Mouse (Mus musculus) stomach, embryonic 15.5 days (tissue): Measurements from ENCODE around the gene Susd6. TPM values are rescaled to one million over a fixed set of nuclear protein-coding genes. Genes with fewer than 3 reads are reported as not detected.
A peak's percentile ranks its signal among the peaks of the same experiment; 100 is the strongest.

Source experiments
- ATAC-seq: fragments of 200-750 bp; cut with Nextera tagmentation; 2 replicates; pipeline ENCODE4 v1.8.0; 2017; ENCODE audit warnings: low read depth, moderate number of reproducible peaks, moderate TSS enrichment; ENCODE audit not compliant: insufficient read depth, low FRiP score
- H3K27ac ChIP-seq: fragments of 300-500 bp; sonication (generic); 2 replicates; pipeline ENCODE4 v1.5.1; 2015; ENCODE audit warnings: mild to moderate bottlenecking, inconsistent platforms
- H3K27me3 ChIP-seq: fragments of 300-500 bp; sonication (generic); replicated peaks from 2 replicates; pipeline ENCODE4 v1.6.1; 2015; ENCODE audit warnings: inconsistent platforms
- H3K36me3 ChIP-seq: fragments of 300-500 bp; sonication (generic); 2 replicates; pipeline ENCODE4 v1.6.1; 2015; ENCODE audit warnings: inconsistent platforms
- H3K4me1 ChIP-seq: fragments of 300-500 bp; sonication (generic); 2 replicates; pipeline ENCODE4 v1.6.1; 2015; ENCODE audit warnings: inconsistent platforms
- H3K4me2 ChIP-seq: fragments of 300-500 bp; sonication (generic); 2 replicates; pipeline ENCODE4 v1.6.1; 2015; ENCODE audit warnings: mild to moderate bottlenecking, inconsistent platforms
- H3K4me3 ChIP-seq: fragments of 300-500 bp; sonication (generic); replicated peaks from 2 replicates; pipeline ENCODE4 v1.5.1; 2015; ENCODE audit warnings: inconsistent platforms
- H3K9ac ChIP-seq: fragments of 300-500 bp; sonication (generic); 2 replicates; pipeline ENCODE4 v1.6.1; 2015; ENCODE audit warnings: inconsistent platforms
- H3K9me3 ChIP-seq: fragments of 300-500 bp; sonication (generic); 2 replicates; pipeline ENCODE4 v1.6.1; 2016; ENCODE audit warnings: inconsistent platforms
- WGBS: fragments of 180-500 bp; shearing (Covaris S2); methylation state at CpG from one replicate; pipeline ENCODE4 v1.1.7; 2015; 5-methylcytosine and 5-hydroxymethylcytosine counted together
- polyA plus RNA-seq: library from polyadenylated mRNA; unstranded; fragments of >200 nt; fragmentation: Nextera tagmentation; extraction: Ambion mirVana; gene quantifications from 2 replicates; pipeline ENCODE4 v1.2.1, GENCODE M21; 2015

Gene Susd6
- polyA plus RNA-seq, 1 experiment from 2014 or later = 17.5 TPM

DNA sequence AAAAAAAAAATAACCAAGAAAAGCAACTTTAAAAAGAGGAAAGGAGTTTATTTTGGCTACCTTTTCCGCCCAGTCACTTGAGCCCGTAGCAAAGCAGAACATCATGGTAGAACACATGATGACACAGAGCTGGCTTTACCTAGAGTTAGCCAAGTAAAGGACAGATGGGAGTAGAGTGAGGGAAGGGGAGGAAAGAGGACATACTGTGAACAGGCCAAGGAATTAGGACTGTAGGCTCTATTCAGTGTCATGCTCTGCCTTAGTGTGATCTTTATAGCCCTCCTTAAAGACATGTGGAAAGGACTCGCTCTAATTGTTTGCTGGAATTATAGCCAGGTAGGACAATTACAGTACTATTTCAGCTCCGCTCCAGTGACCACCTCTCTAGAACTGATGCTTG is 74.9 kb downstream of the Susd6 start:
- no peak for ATAC-seq
- Histone ChIP-seq H3K36me3 (peaks cover 8% of the 10 kb centered on the region; the same call in 1 of the 2 replicates), H3K9ac (no peak overlapping the region), H3K4me2 (no peak overlapping the region), H3K27me3 (no peaks in the 10 kb centered on the region), H3K9me3 (no peaks in the 10 kb centered on the region), H3K27ac (no peak overlapping the region), H3K4me1 (peaks cover 8% of the 10 kb centered on the region; the same call in 1 of the 2 replicates), H3K4me3 (no peak overlapping the region)
- 95% methylated on average over 4 of the region's 4 CpGs for WGBS

- Histone ChIP-seq H3K36me3 (peaks cover 14% of the 10 kb centered on the region; the same call in 1 of the 2 replicates), H3K27me3 (no peaks in the 10 kb centered on the region), H3K4me1 (peaks cover 8% of the 10 kb centered on the region; the same call in 1 of the 2 replicates), H3K4me2 (no peak overlapping the region), H3K4me3 (no peak overlapping the region), H3K9me3 (no peaks in the 10 kb centered on the region), H3K27ac (no peak overlapping the region), H3K9ac (no peak overlapping the region)
- no peak for ATAC-seq
- WGBS = 82% methylated on average over 2 of the region's 2 CpGs
These were observed 75.7 kb downstream of the Susd6 start for GRCm38 (mm10) chr12:80866023-80866422.

DNA sequence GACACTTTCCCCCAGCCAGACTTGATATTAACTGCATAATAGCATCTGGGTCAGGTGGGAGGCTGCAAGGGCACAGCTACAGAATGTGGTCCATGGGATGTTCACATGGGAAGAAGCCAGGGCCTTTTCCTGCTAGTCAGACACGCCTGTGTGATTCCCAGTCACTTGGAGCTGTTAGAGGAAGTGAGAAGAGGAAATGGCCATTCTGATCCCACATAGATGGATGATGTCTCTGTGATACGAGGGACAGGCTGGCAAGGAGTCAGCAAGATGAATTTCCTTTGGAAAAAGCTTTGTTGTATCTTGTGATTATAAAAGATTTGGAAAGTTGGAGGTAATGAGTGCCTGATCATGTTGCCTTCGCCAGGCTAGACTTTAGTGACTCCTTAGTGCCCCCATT is 76.8 kb downstream of the Susd6 start:
- Histone ChIP-seq H3K27ac (no peak overlapping the region), H3K4me2 (no peak overlapping the region), H3K4me3 (no peak overlapping the region), H3K4me1 (0 out of 2 replicates have a peak, but pooled peaks cover 4% of the 10 kb centered on the region), H3K9ac (no peak overlapping the region), H3K9me3 (no peaks in the 10 kb centered on the region), H3K36me3 (peaks cover 14% of the 10 kb centered on the region; the same call in 1 of the 2 replicates), H3K27me3 (no peaks in the 10 kb centered on the region)
- 80% methylated on average over 3 of the region's 3 CpGs for WGBS
- no peak for ATAC-seq

DNA sequence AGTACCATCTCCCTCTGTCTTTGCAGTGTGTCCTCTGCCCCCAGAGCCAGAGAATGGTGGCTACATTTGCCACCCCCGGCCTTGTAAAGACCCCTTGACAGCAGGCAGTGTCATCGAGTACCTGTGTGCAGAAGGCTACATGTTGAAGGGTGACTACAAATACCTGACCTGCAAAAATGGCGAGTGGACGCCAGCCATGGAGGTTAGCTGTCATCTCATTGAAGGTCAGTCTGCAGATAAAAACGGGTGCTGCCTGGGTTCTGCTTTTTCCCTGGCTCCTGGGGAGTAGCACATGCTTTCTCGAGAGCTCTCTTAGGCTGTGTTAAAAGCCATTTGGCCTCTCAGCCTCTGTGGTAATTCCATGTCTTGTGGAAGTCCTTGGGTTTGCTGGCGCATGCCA is 78.1 kb downstream of the Susd6 start:
- no peak overlapping the region for H3K4me2 ChIP-seq
- no peak overlapping the region for H3K27ac ChIP-seq
- peaks cover 14% of the 10 kb centered on the region; the same call in 1 of the 2 replicates for H3K36me3 ChIP-seq
- no peak overlapping the region for H3K9ac ChIP-seq
- no peak overlapping the region for H3K4me3 ChIP-seq
- H3K9me3 ChIP-seq = no peaks in the 10 kb centered on the region
- no peak for ATAC-seq
- 91% methylated on average over 7 of the region's 7 CpGs for WGBS
- no peaks in the 10 kb centered on the region for H3K27me3 ChIP-seq
- 0 out of 2 replicates have a peak, but pooled peaks cover under 1% of the 10 kb centered on the region for H3K4me1 ChIP-seq

- Histone ChIP-seq H3K9ac (no peak overlapping the region), H3K27me3 (no peaks in the 10 kb centered on the region), H3K36me3 (peaks cover 13% of the 10 kb centered on the region), H3K4me3 (no peak overlapping the region), H3K4me2 (no peak overlapping the region), H3K9me3 (no peaks in the 10 kb centered on the region), H3K27ac (no peak overlapping the region), H3K4me1 (no peaks in the 10 kb centered on the region)
- WGBS = 84% methylated on average over 7 of the region's 7 CpGs
- ATAC-seq = no peak
These were observed 87.1 kb downstream of the Susd6 start for GRCm38 (mm10) chr12:80877215-80878092.

- H3K4me3 ChIP-seq = no peak overlapping the region
- ATAC-seq = no peak
These were observed 87.8 kb downstream of the Susd6 start for GRCm38 (mm10) chr12:80878093-80878430.

GRCm38 (mm10) chr12:80878653-80879052 is 88.3 kb downstream of the Susd6 start:
- peaks cover 13% of the 10 kb centered on the region for H3K36me3 ChIP-seq
- no peak overlapping the region for H3K4me2 ChIP-seq
- H3K9ac ChIP-seq = no peak overlapping the region
- no peaks in the 10 kb centered on the region for H3K9me3 ChIP-seq
- 0 out of 2 replicates have a peak overlapping the region, but pooled peaks have one; percentile 32 for H3K27ac ChIP-seq
- no peak overlapping the region for H3K4me3 ChIP-seq
- H3K4me1 ChIP-seq = no peaks in the 10 kb centered on the region
- H3K27me3 ChIP-seq = no peaks in the 10 kb centered on the region
- no peak for ATAC-seq
- WGBS = 67% methylated on average over 3 of the region's 3 CpGs

More at GRCm38 (mm10) chr12:80878093-80878430, 87.8 kb downstream of the Susd6 start:
- no peak overlapping the region for H3K4me2 ChIP-seq
- H3K9me3 ChIP-seq = no peaks in the 10 kb centered on the region
- peaks cover 13% of the 10 kb centered on the region for H3K36me3 ChIP-seq
- no peaks in the 10 kb centered on the region for H3K27me3 ChIP-seq
- H3K4me1 ChIP-seq = no peaks in the 10 kb centered on the region
- WGBS = 88% methylated on average over 6 of the region's 6 CpGs
- H3K9ac ChIP-seq = no peak overlapping the region
- no peak overlapping the region for H3K27ac ChIP-seq

DNA sequence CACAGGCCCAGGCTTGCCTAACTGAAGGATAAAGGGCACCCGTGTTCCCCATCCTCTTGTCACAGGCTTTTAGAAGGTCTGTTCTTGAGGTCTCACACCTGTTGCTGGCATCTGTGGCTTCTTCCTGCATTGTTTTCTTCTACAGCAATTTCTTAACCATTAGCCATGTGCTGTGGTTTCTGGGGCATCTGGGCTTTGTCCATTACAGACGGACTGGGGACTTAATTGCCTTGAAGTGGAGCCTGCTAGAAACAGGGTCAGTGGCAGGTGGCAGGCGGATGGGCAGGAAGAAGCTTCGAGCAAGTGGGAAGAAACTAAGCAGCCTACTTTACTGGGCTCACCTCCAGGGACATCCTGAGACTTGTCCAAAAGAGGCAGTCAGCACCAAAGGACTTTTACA is 89.0 kb downstream of the Susd6 start:
- Histone ChIP-seq H3K27ac (0 out of 2 replicates have a peak overlapping the region, but pooled peaks have one; percentile 32), H3K4me2 (no peak overlapping the region), H3K27me3 (no peaks in the 10 kb centered on the region), H3K9me3 (no peaks in the 10 kb centered on the region), H3K4me3 (no peak overlapping the region), H3K4me1 (no peaks in the 10 kb centered on the region), H3K36me3 (peaks cover 10% of the 10 kb centered on the region), H3K9ac (no peak overlapping the region)
- 41% methylated on average over 4 of the region's 4 CpGs for WGBS
- ATAC-seq = peak; percentile 36; the same call in 1 of the 2 replicates

DNA sequence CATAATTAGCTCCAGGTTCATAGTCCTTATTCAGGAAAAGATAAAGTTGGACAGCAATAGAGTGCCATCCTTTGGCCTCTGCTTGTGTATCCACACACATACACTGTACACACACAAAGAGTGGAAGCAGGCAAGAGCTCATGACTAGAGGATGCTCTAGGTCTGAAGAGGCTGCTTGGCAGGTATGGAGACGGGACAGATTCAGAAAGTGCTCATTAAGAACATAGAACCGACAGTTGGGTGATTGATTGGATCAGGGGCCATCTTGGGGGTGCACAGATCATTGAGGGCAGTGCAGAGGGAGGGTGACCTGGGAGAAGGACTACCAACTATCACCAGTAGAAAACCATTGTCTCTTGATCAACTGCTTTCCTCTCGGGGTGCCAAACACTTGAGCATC is 90.8 kb downstream of the Susd6 start:
- Histone ChIP-seq H3K4me2 (no peak overlapping the region), H3K36me3 (peaks cover 5% of the 10 kb centered on the region; the same call in 1 of the 2 replicates), H3K27me3 (no peaks in the 10 kb centered on the region), H3K9ac (no peak overlapping the region), H3K4me3 (no peak overlapping the region), H3K9me3 (no peaks in the 10 kb centered on the region), H3K4me1 (peaks cover 12% of the 10 kb centered on the region; the same call in 1 of the 2 replicates), H3K27ac (no peak overlapping the region)
- no peak for ATAC-seq
- WGBS = 81% methylated on average over 3 of the region's 3 CpGs

GRCm38 (mm10) chr12:80883278-80883677 is 93.0 kb downstream of the Susd6 start:
- H3K9ac ChIP-seq = no peak overlapping the region
- no peak overlapping the region for H3K27ac ChIP-seq
- H3K36me3 ChIP-seq = no peaks in the 10 kb centered on the region
- no peaks in the 10 kb centered on the region for H3K9me3 ChIP-seq
- no peak overlapping the region for H3K4me3 ChIP-seq
- no peak for ATAC-seq
- H3K27me3 ChIP-seq = no peaks in the 10 kb centered on the region
- no peak overlapping the region for H3K4me2 ChIP-seq
- peaks cover 12% of the 10 kb centered on the region; the same call in 1 of the 2 replicates for H3K4me1 ChIP-seq
- 88% methylated on average over 3 of the region's 3 CpGs for WGBS

GRCm38 (mm10) chr12:80883881-80884280 is 93.6 kb downstream of the Susd6 start:
- H3K4me2 ChIP-seq = no peak overlapping the region
- no peaks in the 10 kb centered on the region for H3K36me3 ChIP-seq
- no peak overlapping the region for H3K27ac ChIP-seq
- ATAC-seq = no peak
- H3K27me3 ChIP-seq = no peaks in the 10 kb centered on the region
- no peaks in the 10 kb centered on the region for H3K9me3 ChIP-seq
- H3K4me3 ChIP-seq = no peak overlapping the region
- peaks cover 12% of the 10 kb centered on the region; the same call in 1 of the 2 replicates for H3K4me1 ChIP-seq
- 42% methylated on average over 5 of the region's 5 CpGs for WGBS
- no peak overlapping the region for H3K9ac ChIP-seq
